Mouse (Mus musculus) layer of hippocampus, adult 8-10 months (tissue): ENCODE results near the gene Gnaq. TPM values are rescaled to one million over a fixed set of nuclear protein-coding genes. Genes with fewer than 3 reads are reported as not detected.

ENCODE experiments used
- DNase-seq, 2 experiments: peaks; one replicate each; pipeline ENCODE4 v3.0.0; 2022; ENCODE audit warnings: low spot score in 2 of 2
- total RNA-seq, 4 experiments: library from RNA; stranded (reverse); gene quantifications; 2 replicates each; pipeline ENCODE4 v1.2.4; 2022

Gnaq gene
- total RNA-seq, 4 experiments from 2014 or later: 169 to 195 (median 180) TPM

- no peak for DNase-seq
These were observed 65.5 kb downstream of the Gnaq start for GRCm38 (mm10) chr19:16198162-16198561.

DNA sequence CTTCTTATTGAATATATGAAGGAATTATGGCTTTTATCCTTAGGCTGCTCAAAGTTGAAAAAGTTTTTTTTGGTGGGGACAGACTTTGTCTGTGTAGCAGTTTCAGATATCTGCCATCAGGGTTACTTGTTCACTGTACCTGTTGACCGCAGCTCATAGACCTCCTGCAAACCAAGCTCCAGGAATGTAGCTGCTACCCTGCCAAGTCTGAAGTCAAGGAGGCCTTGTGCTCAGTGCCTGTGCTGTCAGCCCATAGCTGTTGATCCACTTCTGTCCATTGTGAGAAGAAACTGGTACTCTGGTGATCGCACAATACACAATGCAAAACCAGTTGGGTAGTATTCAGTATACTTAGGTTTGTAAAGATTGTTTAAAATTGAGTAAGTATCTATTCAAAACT is 68.7 kb downstream of the Gnaq start:
- no peak for DNase-seq

- no peak for DNase-seq
These were observed 72.4 kb downstream of the Gnaq start for GRCm38 (mm10) chr19:16204776-16205680.

DNA sequence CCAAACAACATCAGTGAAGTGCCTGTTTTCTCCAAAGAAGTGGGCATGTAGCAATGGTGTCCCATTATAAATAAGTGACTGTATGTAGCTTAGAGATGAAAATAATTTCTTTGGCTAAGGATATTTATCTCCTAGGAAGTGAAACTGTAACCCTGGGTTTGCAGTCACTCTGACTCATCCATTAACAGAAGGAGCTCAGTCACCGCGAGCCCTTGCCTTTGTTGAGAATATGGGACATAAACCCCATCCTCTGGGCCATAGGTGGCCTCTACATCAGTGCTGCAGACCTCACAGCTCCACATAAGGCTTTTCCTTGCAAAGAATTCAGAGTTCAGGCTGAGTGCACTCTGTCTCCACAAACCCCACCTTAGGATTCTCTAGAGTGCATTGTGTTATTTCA is 77.0 kb downstream of the Gnaq start:
- DNase-seq: no peak

DNA sequence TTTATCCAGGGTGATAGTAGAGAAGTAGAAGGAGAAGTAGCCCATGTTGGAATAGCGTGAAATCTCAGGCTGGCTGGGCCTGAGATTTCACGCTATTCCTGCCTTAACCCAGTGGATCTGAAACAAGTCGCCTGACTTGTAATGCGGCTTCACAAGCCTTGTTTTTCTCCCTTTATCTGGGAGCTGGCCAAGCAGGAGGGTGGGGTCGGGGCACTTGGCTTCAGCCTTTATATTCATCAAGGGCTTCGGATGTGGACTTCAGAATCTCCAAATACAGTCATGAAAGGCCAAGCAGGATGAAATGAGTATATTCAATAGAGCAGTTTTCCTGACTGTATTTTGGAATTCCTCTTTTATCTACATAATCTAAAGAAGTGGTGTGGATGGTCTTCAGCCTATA is 82.3 kb downstream of the Gnaq start:
- DNase-seq: no peak

- DNase-seq: no peak
These were observed 82.9 kb downstream of the Gnaq start for GRCm38 (mm10) chr19:16215430-16216016.

GRCm38 (mm10) chr19:16219978-16220377 is 87.3 kb downstream of the Gnaq start:
- no peak for DNase-seq

DNA sequence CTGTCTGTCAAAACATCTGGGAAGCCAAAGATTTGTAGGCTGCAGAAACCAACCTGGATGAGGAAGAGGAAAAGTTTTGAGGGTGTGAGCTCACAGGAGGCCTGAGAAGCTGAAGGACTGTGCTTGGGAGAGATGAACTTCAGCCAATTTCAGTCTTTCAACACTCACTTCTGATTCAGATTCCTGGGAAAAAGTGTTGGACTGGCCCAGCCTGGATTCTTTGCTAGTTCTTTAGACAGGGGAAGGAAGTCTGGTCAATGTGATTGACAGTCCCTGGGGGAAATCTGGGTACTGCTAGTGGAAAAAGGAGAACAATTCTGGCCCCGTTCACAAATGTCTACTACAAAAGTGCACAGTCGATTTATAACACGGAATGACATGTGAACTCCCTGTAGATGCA is 89.9 kb downstream of the Gnaq start:
- DNase-seq: no peak

DNA sequence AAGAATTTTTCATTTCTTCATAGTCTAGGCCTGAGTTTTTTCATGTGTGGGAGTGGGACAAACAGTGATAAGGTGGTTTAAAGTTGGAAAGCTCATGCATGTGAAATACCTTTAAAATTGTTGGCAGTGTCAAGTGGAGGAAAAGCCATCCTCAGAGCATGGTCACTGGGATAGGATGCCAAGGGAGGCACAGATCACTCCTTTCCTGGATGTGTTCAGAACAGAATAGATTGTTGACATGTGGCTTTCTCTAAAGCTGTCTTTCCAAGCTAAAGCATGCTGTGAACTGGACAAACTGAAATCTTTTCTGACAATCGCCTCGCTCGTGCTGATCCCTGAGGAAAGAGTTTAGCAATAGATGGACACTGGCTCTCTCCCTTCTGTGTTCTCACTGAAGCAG is 90.5 kb downstream of the Gnaq start:
- no peak for DNase-seq

- no peak for DNase-seq
These were observed 92.2 kb downstream of the Gnaq start for GRCm38 (mm10) chr19:16224831-16225230.

GRCm38 (mm10) chr19:16231584-16231983 is 99.0 kb downstream of the Gnaq start:
- no peak for DNase-seq

GRCm38 (mm10) chr19:16235594-16235993 is 103.0 kb downstream of the Gnaq start:
- DNase-seq: no peak

- DNase-seq: no peak
These were observed 104.4 kb downstream of the Gnaq start for GRCm38 (mm10) chr19:16237034-16237433.

DNA sequence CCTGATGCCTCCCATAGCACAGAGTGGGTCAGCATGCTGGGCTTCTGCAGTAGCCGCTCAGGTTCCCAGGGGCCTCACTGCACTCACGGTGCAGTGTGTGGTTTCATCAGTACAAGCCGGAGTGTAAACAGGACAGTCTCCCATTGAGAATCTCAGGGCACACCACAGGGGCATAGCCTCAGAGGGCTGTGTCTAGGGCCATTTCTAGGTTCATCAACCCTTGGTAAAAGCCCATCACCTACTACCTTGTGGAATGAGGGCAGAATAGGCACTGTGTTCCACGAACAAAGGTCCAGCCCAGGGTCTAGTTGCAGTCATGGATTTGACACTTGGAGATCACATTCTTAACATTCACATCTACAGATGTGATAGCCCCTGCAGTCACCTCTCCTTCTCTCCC is 105.4 kb downstream of the Gnaq start:
- no peak for DNase-seq

DNA sequence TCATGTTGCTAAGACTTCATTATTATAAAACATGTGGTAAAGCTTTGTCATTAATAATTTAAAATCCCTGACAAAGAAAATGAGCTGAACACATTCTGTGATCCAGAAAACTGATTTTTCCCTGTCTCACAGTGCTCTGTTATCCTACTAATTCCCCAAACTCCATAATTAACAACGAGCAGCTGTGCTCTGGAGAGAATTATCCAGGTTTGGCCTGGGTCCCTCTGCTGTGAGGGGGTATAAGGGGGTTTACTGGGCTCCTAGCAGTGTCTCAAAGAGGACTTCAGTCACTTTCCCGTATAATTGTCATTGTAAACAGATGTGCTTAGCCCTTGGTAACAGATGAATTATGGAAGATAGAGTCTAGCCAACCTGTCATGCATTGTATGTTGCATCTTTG is 105.9 kb downstream of the Gnaq start:
- DNase-seq: no peak

DNA sequence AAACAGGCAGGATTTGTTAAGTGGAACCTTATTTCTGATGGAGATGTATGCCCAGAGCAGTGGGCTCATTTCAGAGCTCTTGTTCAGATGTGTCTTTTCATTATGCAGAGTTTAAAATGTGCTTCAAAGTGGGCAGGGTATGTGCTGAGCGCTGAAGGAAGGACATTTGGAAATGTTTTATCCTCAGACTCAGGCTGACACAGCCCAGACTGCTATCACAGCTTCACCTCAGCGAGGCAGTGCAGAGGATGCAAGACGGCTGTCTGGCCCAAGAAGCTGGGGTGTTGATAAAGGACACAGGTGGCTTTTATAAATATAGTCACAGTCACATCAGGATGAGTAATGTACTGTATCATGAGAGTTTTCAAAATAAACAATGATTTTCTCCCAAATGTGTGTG is 110.1 kb downstream of the Gnaq start:
- no peak for DNase-seq

DNA sequence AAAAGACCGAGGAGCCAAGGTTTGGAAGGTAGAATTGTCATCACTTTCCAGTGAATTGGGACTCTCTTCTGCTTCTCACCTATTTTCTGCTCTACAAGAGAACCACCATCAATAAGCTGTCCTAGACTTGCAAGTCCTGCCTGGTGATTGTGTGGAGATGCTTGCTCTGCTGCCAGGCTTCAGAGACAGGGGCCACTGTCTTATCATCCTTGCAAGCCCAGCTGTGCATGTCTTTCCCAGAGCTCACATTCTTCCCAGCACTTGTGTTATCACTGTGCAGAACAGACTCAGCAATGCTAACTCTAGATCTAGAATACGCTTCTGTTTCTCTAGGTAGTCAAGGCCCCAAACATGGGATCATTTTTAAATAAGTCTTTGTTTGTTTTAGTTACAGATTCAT is 116.4 kb downstream of the Gnaq start:
- no peak for DNase-seq

DNA sequence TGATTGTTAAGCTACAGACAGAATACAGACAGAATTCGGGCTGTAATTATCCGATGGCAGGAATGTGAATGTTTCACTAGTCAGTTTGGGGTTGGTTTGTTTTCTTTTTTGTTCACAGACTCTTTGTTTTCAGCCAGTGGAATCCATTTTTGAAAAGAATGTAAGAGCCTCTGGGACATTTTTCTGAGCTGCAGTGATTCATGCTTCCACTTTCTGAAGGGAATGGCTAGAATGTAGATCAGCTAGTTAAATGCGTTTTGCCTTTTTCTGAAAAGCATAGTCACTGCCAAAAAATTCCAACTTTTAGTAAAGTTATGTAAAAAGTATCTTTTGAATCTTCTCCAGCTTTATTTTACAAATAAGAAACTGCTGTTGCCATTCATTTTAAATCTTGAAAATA is 118.3 kb downstream of the Gnaq start:
- DNase-seq: no peak

DNA sequence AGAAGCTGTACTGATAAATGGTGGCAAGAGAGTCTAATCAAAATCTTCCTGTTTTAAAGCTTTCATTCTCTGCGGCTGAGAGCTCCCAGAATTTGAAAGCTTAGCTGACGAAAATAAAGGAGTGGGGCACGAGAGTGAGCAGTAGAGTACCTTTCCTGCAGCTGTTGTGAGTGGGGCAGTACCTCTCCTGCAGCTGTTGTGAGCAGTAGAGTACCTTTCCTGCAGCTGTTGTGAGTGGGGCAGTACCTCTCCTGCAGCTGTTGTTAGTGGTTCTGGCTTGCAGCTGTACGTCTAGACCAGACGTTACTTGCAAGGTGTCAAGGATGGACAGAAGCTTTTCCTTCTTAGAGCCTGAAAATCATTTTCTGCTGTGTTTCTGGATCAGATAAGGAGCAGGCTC is 119.2 kb downstream of the Gnaq start:
- DNase-seq: no peak

GRCm38 (mm10) chr19:16252696-16253095 is 120.1 kb downstream of the Gnaq start:
- DNase-seq: no peak

DNA sequence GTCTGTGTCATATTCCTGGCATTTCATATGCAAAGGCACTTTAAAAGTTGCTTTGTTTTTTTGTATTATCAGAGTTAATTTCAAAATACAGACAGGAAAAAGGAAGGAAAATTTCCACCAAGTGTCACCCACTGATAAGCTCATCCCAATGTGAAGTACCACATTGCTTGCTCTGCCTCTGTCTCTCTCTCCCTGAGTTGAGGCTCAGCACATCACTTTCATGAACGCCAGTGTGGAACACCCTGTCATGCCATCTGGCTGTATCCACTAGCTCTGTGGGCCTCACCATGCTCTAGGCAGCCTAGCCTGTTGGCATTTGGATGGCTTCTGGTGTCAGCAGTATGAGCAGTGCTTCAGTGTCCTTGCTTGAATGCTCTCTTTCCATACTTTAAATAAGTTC is 122.2 kb downstream of the Gnaq start:
- peak; percentile 28 to 42 for DNase-seq

- no peak for DNase-seq
These were observed 122.7 kb downstream of the Gnaq start for GRCm38 (mm10) chr19:16255294-16255693.

DNA sequence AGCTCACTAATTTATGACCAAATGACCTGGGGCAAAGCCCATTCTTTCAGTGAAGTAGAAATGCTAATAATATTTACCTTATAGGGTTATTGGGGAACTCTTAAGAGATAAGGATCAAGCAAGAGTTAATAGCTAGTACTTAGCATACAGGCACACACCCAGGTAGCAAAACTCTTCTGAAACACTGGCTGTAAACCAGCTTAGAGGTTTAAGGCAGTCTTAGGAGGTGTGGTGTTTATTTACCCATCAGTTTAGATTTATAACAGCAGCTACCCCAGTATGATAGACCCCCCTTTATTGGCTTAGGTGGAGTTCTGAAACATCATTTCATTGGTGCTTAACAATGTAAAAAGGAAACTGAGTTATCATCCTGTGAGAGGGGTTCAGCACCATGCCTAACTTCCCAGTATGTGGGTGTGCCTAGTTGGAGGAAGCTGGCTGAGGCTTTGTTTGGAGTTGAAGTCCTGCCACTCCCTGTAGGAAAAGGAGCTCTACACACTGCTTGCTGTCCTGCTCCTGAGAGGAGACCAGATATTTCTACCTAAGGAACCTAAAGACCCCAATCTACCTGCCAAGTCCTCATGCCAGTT is 126.2 kb downstream of the Gnaq start:
- DNase-seq: no peak
